Mouse (Mus musculus) ES-Bruce4 (cell line): ENCODE measurements at regions not wholly inside any gene's neighbourhood (a gene's known extent, or its start where the extent isn't known, plus 50 kb on each side); places are given as distances from the start of the nearest gene placed in this dataset.

ENCODE experiments used
- CTCF ChIP-seq: IDR thresholded peaks from one replicate; pipeline ENCODE4 v1.8.1; 2011; ENCODE audit warnings: low read depth, low read length
- POLR2A ChIP-seq: IDR thresholded peaks from one replicate; pipeline ENCODE4 v1.8.1; 2011; ENCODE audit warnings: low read length; ENCODE audit not compliant: insufficient read depth

DNA sequence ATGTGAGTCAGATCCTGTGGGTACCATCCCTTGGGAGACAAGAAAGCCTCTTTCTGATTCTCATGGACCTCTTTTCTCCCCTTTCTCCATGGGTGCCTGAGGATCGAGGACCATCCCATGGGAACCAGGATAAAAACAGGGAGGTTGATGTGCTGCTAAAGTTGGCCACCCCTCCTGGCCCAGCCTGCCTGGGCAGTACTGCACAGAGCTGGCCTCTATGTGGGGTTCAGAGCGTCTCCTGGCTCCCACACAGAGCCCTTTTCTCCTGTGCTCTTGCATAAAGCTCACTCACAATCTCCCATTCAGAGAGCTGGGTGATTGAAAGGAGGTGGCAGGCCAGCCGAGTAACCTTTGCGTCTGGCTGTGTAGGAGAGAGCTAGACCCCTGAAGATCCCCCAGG lies 122.1 kb downstream of the Zfp36l1 start:
- TF ChIP-seq CTCF (no peak), POLR2A (no peak)
